Mouse (Mus musculus): Measurements from ENCODE around the gene Sh3kbp1. TPM values are rescaled to one million over a fixed set of nuclear protein-coding genes. Genes with fewer than 3 reads are reported as not detected.

Gene Sh3kbp1
- polyA plus RNA-seq, 1 experiment from 2014 or later, result 44.1 TPM

GRCm38 (mm10) chrX:159954430-159954779, 327.3 kb downstream of the Sh3kbp1 start:
- Histone ChIP-seq H3K27me3 (peaks cover 61% of the 10 kb centered on the region), H3K36me3 (no peaks in the 10 kb centered on the region), H3K4me2 (no peak overlapping the region), H3K27ac (no peak overlapping the region), H3K9ac (no peak overlapping the region), H3K4me1 (no peaks in the 10 kb centered on the region), H3K4me3 (replicated peaks) (no peak overlapping the region), H3K9me3 (replicated peaks) (no peaks in the 10 kb centered on the region)
- ATAC-seq (replicated peaks; ENCODE audit: low FRiP score), result no peak
- 73% methylated on average over 4 of the region's 4 CpGs for WGBS

GRCm38 (mm10) chrX:159955433-159955832, 328.4 kb downstream of the Sh3kbp1 start:
- Histone ChIP-seq H3K36me3 (no peaks in the 10 kb centered on the region), H3K27ac (no peak overlapping the region), H3K9ac (no peak overlapping the region), H3K9me3 (replicated peaks) (no peaks in the 10 kb centered on the region), H3K4me2 (no peak overlapping the region), H3K4me1 (no peaks in the 10 kb centered on the region), H3K4me3 (replicated peaks) (no peak overlapping the region), H3K27me3 (peaks cover 57% of the 10 kb centered on the region)
- 77% methylated on average over 6 of the region's 6 CpGs for WGBS
- no peak for ATAC-seq (replicated peaks; ENCODE audit: low FRiP score)

DNA sequence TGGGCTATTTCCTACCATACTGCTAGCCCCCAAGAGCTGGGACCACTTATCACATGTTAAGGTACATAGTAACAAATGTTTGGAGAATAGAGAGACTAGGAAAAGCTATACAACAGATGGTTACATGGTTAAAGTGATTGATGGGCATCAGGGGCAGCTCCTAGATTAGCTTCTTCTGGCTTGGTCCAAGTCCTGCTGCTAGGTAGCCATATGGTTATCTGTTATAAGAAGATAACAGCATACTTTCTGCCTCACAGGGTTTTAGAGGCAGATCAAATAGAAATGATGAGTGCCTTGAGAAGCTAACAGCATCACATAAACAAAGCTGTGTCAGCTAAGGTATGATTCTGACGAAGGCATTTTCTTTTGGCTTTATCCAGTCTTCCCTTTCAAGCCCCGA, 334.3 kb downstream of the Sh3kbp1 start:
- H3K9ac ChIP-seq, result no peak overlapping the region
- no peaks in the 10 kb centered on the region for H3K4me1 ChIP-seq
- no peak overlapping the region for H3K4me3 ChIP-seq (replicated peaks)
- WGBS, result 80% methylated on average over 2 of the region's 2 CpGs
- H3K27me3 ChIP-seq, result peaks cover 35% of the 10 kb centered on the region
- H3K36me3 ChIP-seq, result no peaks in the 10 kb centered on the region
- no peak overlapping the region for H3K27ac ChIP-seq
- no peak for ATAC-seq (replicated peaks; ENCODE audit: low FRiP score)
- H3K9me3 ChIP-seq (replicated peaks), result no peaks in the 10 kb centered on the region
- H3K4me2 ChIP-seq, result no peak overlapping the region

DNA sequence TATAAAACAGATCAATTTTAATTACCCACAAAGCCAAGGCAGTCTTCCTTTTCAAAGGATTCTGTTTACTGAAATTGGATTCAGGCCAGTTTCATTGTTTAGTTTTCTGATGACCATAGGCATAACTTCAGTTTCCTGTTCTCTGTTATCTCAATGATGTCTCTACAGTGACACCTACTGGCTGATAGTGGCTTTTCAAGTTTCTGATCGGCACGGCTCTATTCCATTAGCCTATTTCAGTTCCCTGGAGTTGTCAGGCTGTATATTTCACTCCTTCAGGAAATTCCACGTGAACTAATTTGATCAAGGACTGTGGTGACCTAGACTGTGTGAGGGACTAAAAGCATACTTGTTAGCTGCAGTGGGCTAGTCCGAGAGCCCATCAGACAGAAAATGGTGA, 336.2 kb downstream of the Sh3kbp1 start:
- WGBS, result 30% methylated on average over 4 of the region's 4 CpGs

GRCm38 (mm10) chrX:159963925-159964324, 336.9 kb downstream of the Sh3kbp1 start:
- 91% methylated on average over 9 of the region's 9 CpGs for WGBS

More for the DNA sequence above, 336.2 kb downstream of the Sh3kbp1 start:
- Histone ChIP-seq H3K9me3 (replicated peaks) (no peaks in the 10 kb centered on the region), H3K4me1 (no peaks in the 10 kb centered on the region), H3K27ac (no peak overlapping the region), H3K4me3 (replicated peaks) (no peak overlapping the region), H3K36me3 (no peaks in the 10 kb centered on the region), H3K9ac (no peak overlapping the region), H3K27me3 (peaks cover 29% of the 10 kb centered on the region), H3K4me2 (no peak overlapping the region)
- no peak; the same call in 1 of the 2 replicates for ATAC-seq (replicated peaks; ENCODE audit: low FRiP score)

GRCm38 (mm10) chrX:159969025-159969424, 342.0 kb downstream of the Sh3kbp1 start:
- peaks cover 40% of the 10 kb centered on the region for H3K27me3 ChIP-seq
- 70% methylated on average over 2 of the region's 2 CpGs for WGBS
- no peak overlapping the region for H3K4me2 ChIP-seq
- no peaks in the 10 kb centered on the region for H3K36me3 ChIP-seq
- no peak overlapping the region for H3K9ac ChIP-seq
- H3K4me3 ChIP-seq (replicated peaks), result no peak overlapping the region
- no peak for ATAC-seq (replicated peaks; ENCODE audit: low FRiP score)
- H3K4me1 ChIP-seq, result no peaks in the 10 kb centered on the region
- H3K27ac ChIP-seq, result no peak overlapping the region
- no peaks in the 10 kb centered on the region for H3K9me3 ChIP-seq (replicated peaks)

More at GRCm38 (mm10) chrX:159963925-159964324, 336.9 kb downstream of the Sh3kbp1 start:
- no peak for ATAC-seq (replicated peaks; ENCODE audit: low FRiP score)
- no peak overlapping the region for H3K4me3 ChIP-seq (replicated peaks)
- peaks cover 29% of the 10 kb centered on the region for H3K27me3 ChIP-seq
- H3K4me2 ChIP-seq, result no peak overlapping the region
- H3K9me3 ChIP-seq (replicated peaks), result no peaks in the 10 kb centered on the region
- no peaks in the 10 kb centered on the region for H3K4me1 ChIP-seq
- no peak overlapping the region for H3K9ac ChIP-seq
- no peaks in the 10 kb centered on the region for H3K36me3 ChIP-seq
- H3K27ac ChIP-seq, result no peak overlapping the region

GRCm38 (mm10) chrX:159971091-159971779, 344.2 kb downstream of the Sh3kbp1 start:
- no peaks in the 10 kb centered on the region for H3K36me3 ChIP-seq
- H3K4me2 ChIP-seq, result no peak overlapping the region
- ATAC-seq (replicated peaks; ENCODE audit: low FRiP score), result no peak; the same call in 1 of the 2 replicates
- WGBS, result 44% methylated on average over 3 of the region's 3 CpGs
- peaks cover 33% of the 10 kb centered on the region for H3K27me3 ChIP-seq
- H3K27ac ChIP-seq, result no peak overlapping the region
- H3K4me1 ChIP-seq, result no peaks in the 10 kb centered on the region
- no peak overlapping the region for H3K9ac ChIP-seq
- H3K4me3 ChIP-seq (replicated peaks), result no peak overlapping the region
- no peaks in the 10 kb centered on the region for H3K9me3 ChIP-seq (replicated peaks)

- H3K36me3 ChIP-seq, result no peaks in the 10 kb centered on the region
- H3K9ac ChIP-seq, result no peak overlapping the region
- H3K4me2 ChIP-seq, result no peak overlapping the region
- H3K4me1 ChIP-seq, result no peaks in the 10 kb centered on the region
- no peak overlapping the region for H3K4me3 ChIP-seq (replicated peaks)
- no peak for ATAC-seq (replicated peaks; ENCODE audit: low FRiP score)
- no peaks in the 10 kb centered on the region for H3K9me3 ChIP-seq (replicated peaks)
- H3K27me3 ChIP-seq, result peaks cover 32% of the 10 kb centered on the region
- H3K27ac ChIP-seq, result no peak overlapping the region
- WGBS, result 24% methylated on average over 5 of the region's 5 CpGs
Observed at GRCm38 (mm10) chrX:159973730-159974129, 346.7 kb downstream of the Sh3kbp1 start.

- peaks cover 32% of the 10 kb centered on the region for H3K27me3 ChIP-seq
- 72% methylated on average over 3 of the region's 3 CpGs for WGBS
- H3K9me3 ChIP-seq (replicated peaks), result no peaks in the 10 kb centered on the region
- no peak overlapping the region for H3K9ac ChIP-seq
- H3K4me3 ChIP-seq (replicated peaks), result no peak overlapping the region
- ATAC-seq (replicated peaks; ENCODE audit: low FRiP score), result no peak
- no peaks in the 10 kb centered on the region for H3K4me1 ChIP-seq
- no peak overlapping the region for H3K4me2 ChIP-seq
- H3K36me3 ChIP-seq, result no peaks in the 10 kb centered on the region
- H3K27ac ChIP-seq, result no peak overlapping the region
Observed at GRCm38 (mm10) chrX:159976243-159976642, 349.2 kb downstream of the Sh3kbp1 start.

DNA sequence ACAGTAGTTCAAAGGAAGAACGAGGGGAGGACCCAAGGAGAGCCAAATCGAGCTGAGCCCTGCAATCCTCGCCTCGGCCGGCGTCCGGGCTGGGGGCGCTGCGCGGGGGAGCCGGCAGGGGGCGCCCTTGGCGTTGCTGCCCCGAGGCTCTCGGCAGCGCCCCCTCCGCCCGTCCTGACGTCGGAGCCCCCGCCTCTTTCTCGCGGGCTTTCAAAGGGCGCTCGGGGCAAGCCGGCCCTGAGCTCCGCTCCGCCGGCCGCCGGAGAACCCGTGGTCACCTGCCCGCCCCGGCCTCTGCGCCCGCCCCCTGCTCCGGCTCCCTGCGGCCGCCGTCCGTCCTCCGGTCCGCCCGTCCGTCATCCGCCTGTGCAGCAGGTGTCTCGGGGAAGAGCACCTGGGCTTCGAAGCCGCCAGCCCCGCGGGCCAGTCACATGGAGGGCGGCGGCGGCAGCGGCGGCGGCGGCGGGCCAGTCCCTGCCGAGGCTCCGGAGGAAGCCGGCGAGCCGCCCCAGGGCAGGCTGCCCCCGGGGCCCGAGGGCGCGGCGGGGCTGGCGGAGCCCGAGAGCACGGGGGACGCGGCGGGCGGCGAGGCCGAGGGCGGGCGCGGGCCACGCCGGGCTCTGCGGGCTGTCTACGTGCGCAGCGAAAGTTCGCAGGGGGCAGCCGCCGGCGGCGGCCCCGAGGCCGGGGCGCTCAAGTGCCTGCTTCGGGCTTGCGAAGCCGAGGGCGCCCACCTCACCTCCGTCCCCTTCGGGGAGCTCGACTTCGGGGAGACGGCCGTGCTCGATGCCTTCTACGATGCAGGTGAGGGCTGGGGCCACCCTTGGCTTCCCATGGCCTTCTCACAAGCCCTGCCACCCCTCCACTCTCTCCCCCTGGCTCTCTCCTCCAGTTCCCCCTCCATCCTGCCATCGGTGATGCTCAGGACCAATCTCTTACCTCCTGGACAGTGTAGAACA, 361.2 kb downstream of the Sh3kbp1 start, which contains the start of gene Map3k15:
TSS of gene Map3k15 (plus strand) at position 432 of the 959 bp plus-strand sequence.
- WGBS, result 31% methylated on average over 41 of the region's 108 CpGs
- Histone ChIP-seq H3K36me3 (no peaks in the 10 kb centered on the region), H3K9me3 (replicated peaks) (no peaks in the 10 kb centered on the region), H3K4me2 (peak within 1 kb of the TSS; percentile 75), H3K27me3 (peaks cover 50% of the 10 kb centered on the region), H3K27ac (no peak within 1 kb of the TSS), H3K9ac (peak within 1 kb of the TSS; percentile 21; the same call in 1 of the 2 replicates), H3K4me3 (replicated peaks) (peak within 1 kb of the TSS; percentile 48), H3K4me1 (no peaks in the 10 kb centered on the region)
- ATAC-seq (replicated peaks; ENCODE audit: low FRiP score), result peak; percentile 79

GRCm38 (mm10) chrX:159995808-159996207, 368.7 kb downstream of the Sh3kbp1 start:
- H3K9me3 ChIP-seq (replicated peaks), result no peaks in the 10 kb centered on the region
- WGBS, result 86% methylated on average over 6 of the region's 6 CpGs

More at GRCm38 (mm10) chrX:159995808-159996207, 368.7 kb downstream of the Sh3kbp1 start:
- no peak overlapping the region for H3K9ac ChIP-seq
- ATAC-seq (replicated peaks; ENCODE audit: low FRiP score), result no peak
- no peak overlapping the region for H3K4me2 ChIP-seq
- no peak overlapping the region for H3K27ac ChIP-seq
- no peaks in the 10 kb centered on the region for H3K36me3 ChIP-seq
- H3K4me3 ChIP-seq (replicated peaks), result no peak overlapping the region
- peaks cover 16% of the 10 kb centered on the region for H3K27me3 ChIP-seq
- H3K4me1 ChIP-seq, result no peaks in the 10 kb centered on the region

All from kidney, embryonic 15.5 days (tissue).